ENCODE assay signal across 12 mouse cellular contexts in genomic region chr9:9984028-9984427, GRCm38 (mm10).
"Had no signal": no experiment of that assay in that cellular context is flagged by ENCODE, and none has a peak within 500 bp of the region (broad histone marks: within the 10 kb centered on the region; RNA-seq: fewer than 3 reads in every experiment).

No protein-coding gene starts in this region.

- H3K9me3 ChIP-seq: intestine, embryonic 15.5 days; kidney, embryonic 15.5 days; liver, embryonic 13.5 days; midbrain, embryonic 13.5 days had no signal

- H3K4me3 ChIP-seq: intestine, embryonic 15.5 days; kidney, embryonic 15.5 days; left cerebral cortex, adult 2 months; liver, embryonic 13.5 days; midbrain, embryonic 13.5 days had no signal

- H3K4me1 ChIP-seq: intestine, embryonic 15.5 days; kidney, embryonic 15.5 days; liver, embryonic 13.5 days; midbrain, embryonic 13.5 days had no signal

- H3K9ac ChIP-seq: intestine, embryonic 15.5 days; kidney, embryonic 15.5 days; liver, embryonic 13.5 days; liver, postnatal 0 days; midbrain, embryonic 13.5 days had no signal

- H3K4me2 ChIP-seq: intestine, embryonic 15.5 days; kidney, embryonic 15.5 days; liver, embryonic 13.5 days; midbrain, embryonic 13.5 days had no signal

- H3K36me3 ChIP-seq: intestine, embryonic 15.5 days; kidney, embryonic 15.5 days; liver, embryonic 13.5 days; midbrain, embryonic 13.5 days had no signal

- DNase-seq: kidney, adult 18-20 months; kidney, postnatal 25 days; liver; liver, embryonic 13.5 days; liver, postnatal 0 days; lung, postnatal 36 days; right cerebral cortex, postnatal 14 days; thymus, postnatal 36 days had no signal

- ATAC-seq: intestine, embryonic 15.5 days; liver, postnatal 0 days; midbrain, embryonic 13.5 days had no signal

- H3K27ac ChIP-seq: intestine, embryonic 15.5 days; kidney, embryonic 15.5 days; left cerebral cortex, adult 2 months; liver, embryonic 13.5 days; midbrain, embryonic 13.5 days had no signal

- H3K27me3 ChIP-seq: intestine, embryonic 15.5 days; kidney, embryonic 15.5 days; liver, embryonic 13.5 days; midbrain, embryonic 13.5 days had no signal
